Mouse (Mus musculus) CH12.LX (cell line): ENCODE results near the gene Foxq1.

ENCODE experiments used
- CTCF ChIP-seq, 2 experiments: IDR thresholded peaks in 1 of 2; conservative IDR thresholded peaks in 1 of 2; 2 replicates each; pipeline ENCODE4 v1.5.1; 2011 to 2012; ENCODE audit warnings: low read depth in 2 of 2, low read length in 2 of 2, improper control_type of control experiment in 1 of 2, inconsistent platforms in 1 of 2, mild to moderate bottlenecking in 1 of 2, moderate library complexity in 1 of 2
- EP300 ChIP-seq: IDR thresholded peaks from 2 replicates; pipeline ENCODE4 v1.6.1; 2011; ENCODE audit warnings: low read length, improper control_type of control experiment
- GABPA ChIP-seq: IDR thresholded peaks from 2 replicates; pipeline ENCODE4 v1.6.1; 2012; ENCODE audit warnings: low read depth, low read length, improper control_type of control experiment, inconsistent platforms; ENCODE audit not compliant: insufficient replicate concordance
- IRF4 ChIP-seq: IDR thresholded peaks from 2 replicates; pipeline ENCODE4 v1.6.1; 2014; ENCODE audit warnings: low read depth, mild to moderate bottlenecking, inconsistent platforms, low read length, improper control_type of control experiment
- MAZ ChIP-seq: IDR thresholded peaks from 2 replicates; pipeline ENCODE4 v1.6.1; 2012; ENCODE audit warnings: low read depth, mild to moderate bottlenecking, inconsistent platforms, low read length, improper control_type of control experiment, moderate library complexity
- TCF12 ChIP-seq: IDR thresholded peaks from 2 replicates; pipeline ENCODE4 v1.6.1; 2014; ENCODE audit warnings: low read depth, mild to moderate bottlenecking, inconsistent platforms, low read length, improper control_type of control experiment
- USF1 ChIP-seq: IDR thresholded peaks from 2 replicates; pipeline ENCODE4 v1.6.1; 2014; ENCODE audit warnings: low read depth, mild to moderate bottlenecking, inconsistent platforms, low read length, improper control_type of control experiment
- ZMIZ1 ChIP-seq: IDR thresholded peaks from 2 replicates; pipeline ENCODE4 v1.6.1; 2012; ENCODE audit warnings: low read depth, mild to moderate bottlenecking, inconsistent platforms, low read length, improper control_type of control experiment

DNA sequence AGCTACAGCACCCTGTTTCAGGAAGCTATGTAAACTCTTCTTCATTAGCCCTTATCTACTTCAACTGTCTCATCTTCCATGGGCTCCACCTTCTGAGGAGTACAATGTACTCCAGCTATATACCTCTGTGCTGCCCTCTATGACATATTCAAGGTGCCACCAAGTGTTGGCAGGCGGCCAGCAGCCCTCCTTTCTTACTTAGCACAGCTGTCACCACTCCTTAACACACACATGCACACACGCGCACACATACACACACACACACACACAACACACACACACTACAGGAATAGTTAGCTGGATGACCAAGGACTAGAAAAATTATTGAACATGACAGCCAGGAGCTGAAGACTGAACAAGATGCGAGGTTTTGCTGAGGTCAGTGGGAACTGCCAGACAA is 31.0 kb upstream of the Foxq1 start:
- TF ChIP-seq ZMIZ1 (no peak), IRF4 (no peak), GABPA (no peak), CTCF (conservative IDR thresholded peaks at IDR 0.05 in 1 of 2, IDR thresholded peaks at IDR 0.05 in 1 of 2; ENCODE audit: low read depth in 2 of 2, low read length in 2 of 2) (no peak), MAZ (no peak), EP300 (no peak), USF1 (no peak), TCF12 (no peak)
